Mouse (Mus musculus) fibroblast of lung, adult 2 months (primary cell): ENCODE measurements around the gene Psenen.

Experiments used
- DNase-seq: peaks from one replicate; pipeline ENCODE4 v3.0.0-alpha.2; 2011; ENCODE audit warnings: low read depth

Psenen gene

DNA sequence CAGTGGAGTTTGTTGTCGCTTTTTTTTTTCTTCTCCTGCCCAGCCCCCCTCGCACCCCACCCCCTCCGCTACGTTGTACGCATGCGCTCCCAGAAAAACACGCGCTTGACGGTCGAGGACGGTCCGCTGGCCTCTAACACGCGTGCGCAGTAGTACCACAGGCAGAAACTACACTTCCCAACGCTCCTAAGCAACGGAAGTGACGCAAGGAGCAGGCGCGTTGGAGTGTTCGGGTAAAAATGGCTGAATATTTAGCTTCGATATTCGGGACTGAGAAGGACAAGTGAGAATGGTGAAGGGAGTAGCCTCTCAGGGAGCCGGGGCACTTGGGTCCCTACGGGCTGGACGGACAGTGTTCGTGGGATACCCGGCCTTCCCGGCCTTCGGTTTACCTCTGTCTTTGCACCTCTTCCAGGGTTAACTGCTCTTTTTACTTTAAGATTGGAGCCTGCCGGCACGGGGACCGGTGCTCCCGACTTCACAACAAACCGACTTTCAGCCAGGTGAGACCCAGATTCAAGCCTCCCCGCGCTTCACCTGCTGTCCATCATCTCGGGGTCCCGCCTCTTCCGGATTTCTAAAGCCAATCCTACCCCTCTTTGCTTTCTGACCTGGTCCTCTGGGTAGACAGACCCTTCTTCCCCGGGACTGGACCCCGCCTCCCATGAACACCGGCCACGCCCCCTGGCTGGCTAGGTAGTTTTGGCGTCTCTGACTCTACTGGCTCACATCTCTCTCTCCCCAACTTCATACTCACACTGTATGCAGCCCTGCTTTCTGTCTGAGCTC is at the start of gene Psenen, which contains the start of the genes U2af1l4 and Gm49396:
Psenen (minus strand) TSS at position 511 of the 789 bp plus-strand sequence.
U2af1l4 (plus strand) TSS at position 185 of the 789 bp plus-strand sequence.
Gm49396 (plus strand) TSS at position 228 of the 789 bp plus-strand sequence.
- DNase-seq, result peak; percentile 95

DNA sequence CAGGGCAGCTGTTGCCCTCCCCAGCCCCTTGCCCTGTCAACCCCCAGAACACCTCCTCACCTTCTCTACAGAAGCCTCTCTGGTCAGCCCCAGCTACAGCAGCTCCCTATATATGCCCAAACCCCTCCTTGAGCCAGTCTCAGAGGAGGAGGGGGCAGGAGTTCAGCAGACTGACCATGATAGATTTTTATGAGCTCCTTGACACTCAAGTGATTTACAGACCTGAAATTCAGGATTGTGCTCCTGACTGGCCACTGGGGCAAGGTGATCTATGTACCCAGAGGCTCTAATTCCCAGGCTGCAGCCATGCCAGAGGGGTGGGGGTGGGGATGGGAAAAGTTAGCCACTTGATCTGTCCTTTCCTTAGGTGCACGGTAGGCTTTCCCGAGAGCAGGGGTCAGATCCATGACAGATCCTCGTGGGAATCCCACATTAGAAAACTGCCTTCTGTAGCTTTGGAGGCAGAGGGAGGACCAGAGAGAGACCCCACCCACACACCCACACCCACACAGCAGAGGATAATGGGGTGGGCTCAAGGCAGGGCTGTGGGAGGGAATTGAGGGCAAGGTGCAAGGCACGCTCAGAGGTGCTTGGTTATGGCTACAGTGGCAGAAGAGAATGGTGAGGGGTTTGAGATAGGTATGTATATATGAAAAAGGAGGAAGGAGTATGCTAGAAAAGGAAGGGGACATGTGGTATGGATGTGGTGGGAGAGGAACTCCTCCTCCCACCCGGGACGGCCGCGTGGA is 49.4 kb upstream of the Psenen start, which contains the start of gene Upk1a:
Upk1a (minus strand) TSS at position 194 of the 749 bp plus-strand sequence.
- no peak for DNase-seq

DNA sequence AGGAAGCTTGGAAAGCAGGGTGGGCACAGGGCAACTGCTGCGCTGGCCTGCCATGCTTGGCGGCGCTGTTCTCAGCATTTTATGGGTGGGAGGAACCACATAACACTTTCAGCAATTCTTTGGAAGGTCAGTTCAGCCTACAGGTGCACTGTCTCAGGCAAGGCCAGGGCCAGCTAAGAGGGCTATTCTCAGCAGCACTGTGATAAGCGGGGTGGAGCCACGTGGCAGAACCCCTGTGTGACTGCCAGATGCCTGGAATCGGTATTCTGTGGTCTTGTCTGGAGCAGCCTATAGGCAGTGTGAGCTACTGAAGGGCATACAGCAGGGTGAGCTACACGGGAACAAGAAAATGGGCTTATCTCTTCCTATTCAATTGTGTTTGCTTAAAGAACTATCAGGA is 46.6 kb upstream of the Psenen start:
- DNase-seq, result no peak

GRCm38 (mm10) chr7:30608476-30608875 is 45.0 kb upstream of the Psenen start:
- no peak for DNase-seq

DNA sequence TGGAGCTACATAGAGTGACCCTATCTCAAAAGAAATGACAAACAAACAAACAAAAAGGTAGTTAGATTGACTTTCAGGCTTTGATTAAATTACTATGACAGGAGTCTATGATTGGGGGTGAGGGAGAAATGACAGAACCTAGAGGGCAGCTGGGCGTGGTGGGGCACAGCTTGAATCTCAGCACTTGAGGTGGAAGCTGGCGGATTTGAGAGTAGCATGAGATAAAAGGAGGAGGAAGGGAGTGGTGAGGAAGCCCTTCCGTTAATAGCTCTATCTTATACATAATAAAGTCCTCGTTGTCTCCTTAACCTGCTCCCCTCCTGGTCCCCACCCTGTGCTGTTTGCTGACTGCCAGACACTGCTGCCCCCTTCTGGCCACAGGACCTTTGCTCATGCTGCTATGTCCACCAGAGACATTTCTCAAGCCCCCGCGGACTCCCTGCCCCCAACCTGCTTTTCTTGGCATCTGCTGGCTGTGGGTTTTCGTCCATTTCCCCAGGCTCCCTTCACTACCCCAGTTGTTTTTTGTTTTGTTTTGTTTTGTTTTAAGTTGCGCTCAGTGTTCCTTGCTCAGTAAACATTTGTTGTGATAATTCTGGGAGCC is 44.4 kb upstream of the Psenen start:
- no peak for DNase-seq

- no peak for DNase-seq
Measured at GRCm38 (mm10) chr7:30604944-30605343, 41.5 kb upstream of the Psenen start.

- no peak for DNase-seq
Measured at GRCm38 (mm10) chr7:30604424-30604823, 41.0 kb upstream of the Psenen start.

DNA sequence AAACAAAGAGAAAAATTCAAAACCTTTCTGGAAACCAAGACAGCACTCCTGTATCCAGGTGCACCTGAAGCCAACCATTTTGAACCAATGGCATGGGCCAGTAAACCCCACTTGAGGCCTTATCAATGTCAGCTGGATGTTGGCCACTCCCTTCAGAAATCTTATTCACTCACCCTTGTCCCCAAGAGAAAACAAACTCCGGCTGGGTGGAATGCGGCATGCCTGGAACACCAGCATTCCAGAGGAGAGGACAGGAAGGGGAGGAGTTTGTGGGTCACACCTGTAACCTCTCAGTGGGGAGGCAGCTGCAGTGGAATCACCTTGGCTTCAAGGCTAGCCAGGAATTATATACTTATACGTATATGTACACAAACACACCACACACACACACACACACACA is 39.2 kb upstream of the Psenen start:
- DNase-seq, result no peak

DNA sequence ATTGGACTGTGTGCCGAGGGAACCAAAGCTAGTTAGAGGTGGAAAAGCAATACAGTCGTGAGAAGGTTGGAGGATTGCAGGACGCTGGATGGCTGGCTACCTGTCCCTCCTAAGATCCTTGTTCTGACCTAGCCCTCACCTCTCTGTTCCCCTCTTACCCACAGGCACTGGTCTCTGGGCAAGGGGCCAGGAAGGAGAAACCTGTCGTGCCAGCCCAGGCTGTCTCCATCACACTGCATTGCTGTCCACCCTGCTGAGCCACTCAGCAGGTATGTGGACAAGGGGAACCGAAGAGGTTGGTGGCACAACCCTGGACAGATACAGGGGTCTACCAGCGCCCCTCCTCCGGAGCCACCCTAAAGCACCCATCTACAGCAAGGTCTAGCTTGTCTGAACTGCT is 37.2 kb upstream of the Psenen start:
- no peak for DNase-seq

- DNase-seq, result no peak
Measured at GRCm38 (mm10) chr7:30599933-30600353, 36.5 kb upstream of the Psenen start.

- DNase-seq, result no peak
Measured at GRCm38 (mm10) chr7:30598786-30599185, 35.4 kb upstream of the Psenen start, which contains the start of gene Zbtb32. TSS of gene Zbtb32 (minus strand) at chr7:30598909.

DNA sequence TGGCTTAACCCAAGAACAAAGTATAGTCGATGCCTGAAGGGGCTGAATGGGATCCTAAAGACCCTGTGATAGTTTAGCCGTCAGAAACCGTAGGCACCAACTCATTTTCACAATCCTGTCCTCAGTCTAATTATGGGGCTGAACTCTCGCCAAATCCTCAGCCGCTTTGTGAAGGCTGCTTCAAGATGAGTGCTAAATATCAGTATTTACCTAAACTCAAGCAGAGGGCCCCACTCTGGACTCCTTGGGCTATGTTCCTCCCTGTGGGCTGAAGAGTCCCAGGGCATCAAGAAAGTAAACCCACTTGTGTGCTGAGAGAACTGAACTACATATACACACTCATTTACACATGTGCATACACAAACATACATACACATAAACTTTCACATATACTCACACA is 33.4 kb upstream of the Psenen start:
- DNase-seq, result no peak

DNA sequence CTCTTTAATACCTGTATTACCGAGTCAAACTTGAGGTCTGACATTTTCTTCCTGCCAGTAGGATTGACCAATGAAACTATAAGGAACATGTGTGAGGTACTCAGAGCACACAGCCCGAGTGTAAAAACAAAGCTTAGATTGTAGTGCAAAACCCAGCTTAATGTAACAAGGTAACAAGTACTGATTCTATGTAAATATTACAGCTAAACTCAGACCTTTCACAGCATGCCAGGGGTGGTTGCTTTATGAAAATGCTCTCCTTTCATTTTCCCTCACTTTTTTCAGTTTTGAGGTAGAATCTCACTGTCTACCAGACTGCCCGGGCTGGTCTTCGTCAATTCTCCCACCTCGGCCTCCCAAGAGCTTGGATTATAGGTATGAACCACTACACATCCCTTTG is 32.7 kb upstream of the Psenen start:
- DNase-seq, result no peak

GRCm38 (mm10) chr7:30594510-30595024 is 31.1 kb upstream of the Psenen start:
- DNase-seq, result no peak

GRCm38 (mm10) chr7:30593579-30594509 is 30.4 kb upstream of the Psenen start:
- DNase-seq, result no peak

- no peak for DNase-seq
Measured at GRCm38 (mm10) chr7:30592772-30593423, 29.5 kb upstream of the Psenen start.

GRCm38 (mm10) chr7:30591605-30591951 is 28.2 kb upstream of the Psenen start:
- no peak for DNase-seq

DNA sequence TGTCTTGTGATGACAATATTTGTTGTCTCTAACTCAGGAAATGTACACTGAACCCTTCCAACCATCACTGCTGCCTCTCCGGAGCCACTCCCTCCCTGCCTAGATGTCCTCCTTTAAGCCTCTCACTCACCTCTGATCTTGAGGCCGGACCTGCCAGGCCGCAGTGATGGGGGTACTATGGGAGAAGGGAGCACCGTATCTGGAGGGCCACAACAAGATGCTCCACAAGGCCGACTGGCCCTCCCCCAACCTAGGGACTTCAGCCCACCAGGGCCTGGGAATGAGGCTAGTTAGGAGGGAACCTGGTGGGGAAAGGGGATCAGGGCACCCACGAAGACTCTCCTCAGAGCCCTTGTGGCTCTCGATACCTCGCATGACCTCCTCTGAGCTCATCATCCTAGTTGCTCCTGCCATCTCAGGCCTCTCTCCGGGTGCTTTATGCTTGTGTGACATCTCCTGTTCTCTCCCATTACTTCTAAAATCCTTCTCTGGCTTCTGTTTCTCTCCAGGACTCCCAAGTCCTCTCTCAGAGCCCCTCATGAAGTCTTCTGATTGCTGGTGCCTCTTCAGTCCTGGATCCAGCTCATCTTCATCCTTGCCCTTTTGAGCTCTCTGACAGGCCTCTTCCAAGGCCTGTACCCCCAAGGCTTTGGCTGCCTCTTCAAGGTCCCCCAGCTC is 27.6 kb upstream of the Psenen start:
- DNase-seq, result no peak

DNA sequence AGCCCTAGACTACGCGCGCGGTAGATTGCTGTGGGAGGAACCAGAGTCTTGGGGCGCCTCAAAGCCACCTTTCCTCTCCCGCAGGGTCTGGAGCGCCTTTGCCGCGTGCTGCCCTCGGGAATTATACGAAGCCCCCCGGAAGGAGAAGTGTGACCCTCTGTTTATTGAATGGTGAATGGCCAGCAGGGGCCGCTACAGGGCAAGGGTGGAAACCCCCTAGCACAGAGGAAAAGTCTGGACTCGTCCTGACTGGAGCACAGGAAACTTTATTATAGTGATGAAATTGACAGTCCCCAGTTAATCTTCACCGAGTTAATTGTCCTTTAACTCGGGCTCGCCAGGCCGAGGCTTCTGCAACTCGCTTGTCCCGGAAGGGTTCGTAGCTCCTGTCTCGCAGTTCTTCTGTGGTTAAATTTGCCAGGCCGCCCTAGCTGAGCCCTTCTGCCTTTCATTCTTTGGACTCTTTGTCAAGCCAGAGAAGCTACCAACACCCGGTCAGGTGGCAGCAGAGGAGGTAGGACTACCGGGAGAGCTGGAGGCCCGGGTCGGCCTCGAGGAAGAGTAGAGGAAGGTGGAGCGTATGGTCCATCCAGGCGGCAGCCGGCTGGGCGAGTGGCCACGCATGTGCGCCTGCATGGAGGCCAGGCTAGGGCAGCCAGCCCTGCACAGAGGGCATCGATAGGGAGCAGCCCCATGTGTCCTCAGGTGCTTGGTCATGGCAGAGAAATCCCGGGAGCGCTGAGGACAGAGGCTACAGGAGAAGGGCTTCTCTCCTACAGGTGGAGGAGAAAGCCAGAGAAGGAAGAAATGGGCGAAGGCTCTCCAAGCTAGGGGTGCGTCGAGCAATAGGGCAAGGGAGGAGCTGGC is 26.2 kb upstream of the Psenen start:
- peak; percentile 58 for DNase-seq
